Mouse (Mus musculus): ENCODE measurements around the gene Krt24.

DNA sequence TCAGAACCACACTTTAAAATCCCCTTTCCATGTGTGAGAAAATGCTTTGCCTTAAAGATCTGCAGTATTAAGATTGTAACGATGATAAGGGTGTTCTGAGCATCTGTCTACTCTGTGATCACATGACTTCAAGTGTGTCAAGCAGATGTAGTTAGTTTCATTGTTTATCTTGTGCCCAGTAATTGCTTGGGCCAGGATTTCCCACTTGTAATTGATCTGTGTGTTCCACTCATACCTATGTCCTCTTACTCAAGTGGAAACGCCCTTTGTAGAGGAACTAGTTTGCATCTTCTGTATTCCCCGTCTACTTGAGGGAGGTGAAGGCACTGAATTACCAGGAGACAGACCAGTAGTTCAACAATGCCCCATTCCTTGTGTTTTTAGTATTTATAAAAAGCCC is 34.4 kb downstream of the Krt24 start:
- TF ChIP-seq CTCF (IDR thresholded peaks at IDR 0.05; ENCODE audit: insufficient read depth, low read depth, low read length): no peak
- TF ChIP-seq POLR2A (IDR thresholded peaks at IDR 0.05; ENCODE audit: insufficient read depth, low read depth, low read length): no peak

Data from olfactory bulb, adult 2 months (tissue).